Mouse (Mus musculus) testis, adult 2 months (tissue): ENCODE measurements around the gene Foxd1.

Experiments
- CTCF ChIP-seq: fragments of 200-500 bp; IDR thresholded peaks from 2 replicates; pipeline ENCODE4 v1.5.1; 2012; ENCODE audit warnings: low read depth, mild to moderate bottlenecking, inconsistent platforms, low read length, moderate library complexity; ENCODE audit not compliant: control insufficient read depth, insufficient read depth, insufficient replicate concordance
- POLR2A ChIP-seq: fragments of 200-500 bp; IDR thresholded peaks from 2 replicates; pipeline ENCODE4 v1.6.1; 2012; ENCODE audit warnings: low read depth, mild to moderate bottlenecking, inconsistent platforms, low read length, moderate library complexity; ENCODE audit not compliant: control insufficient read depth

DNA sequence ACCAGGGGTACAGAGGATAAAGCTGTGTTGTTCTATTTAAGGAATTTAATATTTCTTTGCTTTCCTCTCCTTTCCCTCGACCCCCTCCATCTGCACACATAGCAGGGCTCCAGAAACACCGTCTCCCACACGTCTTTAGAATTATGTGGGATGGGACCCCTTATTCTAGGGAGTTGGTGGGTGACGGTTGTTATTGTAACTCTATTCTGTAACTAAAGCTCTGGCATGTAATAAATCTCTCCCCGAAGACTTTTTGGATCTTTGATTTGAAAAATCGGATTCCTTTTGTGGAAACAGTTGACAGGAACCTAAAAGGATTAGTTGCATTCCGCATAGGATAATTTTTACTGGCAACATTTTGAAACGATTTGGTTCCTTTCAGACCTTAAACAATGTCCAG is 11.0 kb downstream of the Foxd1 start:
- no peak for TF ChIP-seq POLR2A
- TF ChIP-seq CTCF: no peak
